Mouse (Mus musculus): ENCODE data around the gene S1pr1. TPM values are rescaled to one million over a fixed set of nuclear protein-coding genes. Genes with fewer than 3 reads are reported as not detected.

The S1pr1 gene
- polyA plus RNA-seq, 1 experiment, result 2.9 TPM

DNA sequence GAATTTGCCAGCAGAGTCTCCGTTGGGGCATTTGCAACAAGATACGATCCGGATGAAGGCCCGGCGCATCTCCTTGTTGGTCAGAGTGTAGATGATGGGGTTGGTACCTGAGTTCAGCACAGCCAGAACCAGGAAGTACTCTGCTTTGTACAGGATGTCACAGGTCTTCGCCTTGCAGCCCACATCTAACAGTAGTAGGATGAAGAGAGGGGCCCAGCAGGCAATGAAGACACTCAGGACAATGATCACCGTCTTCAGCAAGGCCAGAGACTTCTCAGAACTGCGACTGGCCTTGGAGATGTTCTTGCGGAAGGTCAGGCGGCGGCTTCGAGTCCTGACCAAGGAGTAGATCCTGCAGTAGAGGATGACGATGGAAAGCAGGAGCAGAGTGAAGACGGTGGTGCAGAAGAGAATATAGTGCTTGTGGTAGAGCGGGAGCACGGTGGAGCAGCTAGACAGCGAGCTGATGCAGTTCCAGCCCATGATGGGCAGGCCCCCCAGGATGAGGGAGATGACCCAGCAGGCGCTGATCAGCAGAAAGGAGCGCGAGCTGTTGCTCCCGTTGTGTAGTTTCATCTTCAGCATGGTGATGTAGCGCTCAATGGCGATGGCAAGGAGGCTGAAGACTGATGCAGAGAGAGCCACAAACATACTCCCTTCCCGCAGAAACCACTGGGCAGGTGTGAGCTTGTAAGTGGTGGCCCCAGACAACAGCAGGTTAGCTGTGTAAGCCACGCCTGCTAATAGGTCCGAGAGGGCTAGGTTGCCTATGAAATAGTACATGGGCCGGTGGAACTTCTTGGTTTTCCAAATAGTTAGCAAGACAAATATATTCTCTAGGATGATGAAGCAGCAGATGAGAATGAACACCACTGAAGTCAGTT lies 2.7 kb downstream of the S1pr1 start:
- TF ChIP-seq CEBPB (IDR thresholded peaks at IDR 0.05; ENCODE audit: low read depth) (no peak), MYOD1 (IDR thresholded peaks at IDR 0.05; ENCODE audit: control insufficient read depth, insufficient read length, low read depth) (no peak), FOSL1 (IDR thresholded peaks at IDR 0.05; ENCODE audit: insufficient read depth, low read length, poor library complexity, severe bottlenecking) (no peak), USF1 (IDR thresholded peaks at IDR 0.05; ENCODE audit: low read depth) (no peak), MYOG (IDR thresholded peaks at IDR 0.05; ENCODE audit: control insufficient read depth, extremely low read depth, insufficient read length) (no peak), MAX (IDR thresholded peaks at IDR 0.05) (no peak), CTCF (IDR thresholded peaks at IDR 0.05; ENCODE audit: control insufficient read depth, insufficient read depth, insufficient read length) (no peak)
- no peaks in the 10 kb centered on the region for H3K36me3 ChIP-seq (ENCODE audit: control insufficient read depth, insufficient read depth)
- no peak overlapping the region for H3K4me3 ChIP-seq (ENCODE audit: insufficient read depth, poor library complexity, severe bottlenecking)

DNA sequence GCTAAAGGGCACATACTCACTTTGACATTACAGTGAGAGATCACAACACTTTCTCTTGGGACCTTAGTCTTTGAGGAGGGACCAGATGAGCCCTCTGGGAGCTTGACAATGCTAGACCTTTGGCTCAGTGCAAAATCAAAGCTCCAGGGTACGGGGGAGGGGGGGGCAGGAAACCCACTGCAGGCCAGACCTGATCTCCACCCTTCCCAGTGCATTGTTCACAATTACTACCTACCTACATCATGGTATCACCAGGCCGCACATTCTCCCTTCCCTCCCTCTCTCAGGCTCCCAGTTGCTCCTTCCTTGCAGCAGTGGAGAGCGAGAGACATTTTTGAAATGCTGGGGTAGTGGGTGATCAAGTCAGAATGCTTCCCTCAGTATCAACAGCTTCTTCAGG lies 3.5 kb downstream of the S1pr1 start:
- no peaks in the 10 kb centered on the region for H3K79me3 ChIP-seq (ENCODE audit: low read depth)
- no peaks in the 10 kb centered on the region for H3K36me3 ChIP-seq (ENCODE audit: control insufficient read depth, insufficient read depth)
- no peak overlapping the region for H3K4me3 ChIP-seq (ENCODE audit: insufficient read depth, poor library complexity, severe bottlenecking)
- no peak overlapping the region for H3ac ChIP-seq (ENCODE audit: control insufficient read depth, insufficient read length, low read depth)
- TF ChIP-seq CTCF (IDR thresholded peaks at IDR 0.05; ENCODE audit: control insufficient read depth, insufficient read depth, insufficient read length), result no peak
- H3K79me2 ChIP-seq (ENCODE audit: control insufficient read depth, insufficient read depth), result no peaks in the 10 kb centered on the region
- H3K27me3 ChIP-seq (ENCODE audit: control insufficient read depth, insufficient read depth, insufficient read length), result no peaks in the 10 kb centered on the region

More for the DNA sequence above, 2.7 kb downstream of the S1pr1 start:
- Histone ChIP-seq H3ac (ENCODE audit: control insufficient read depth, insufficient read length, low read depth) (no peak overlapping the region), H3K79me2 (ENCODE audit: control insufficient read depth, insufficient read depth) (no peaks in the 10 kb centered on the region), H3K79me3 (ENCODE audit: low read depth) (no peaks in the 10 kb centered on the region), H3K27me3 (ENCODE audit: control insufficient read depth, insufficient read depth, insufficient read length) (no peaks in the 10 kb centered on the region)

DNA sequence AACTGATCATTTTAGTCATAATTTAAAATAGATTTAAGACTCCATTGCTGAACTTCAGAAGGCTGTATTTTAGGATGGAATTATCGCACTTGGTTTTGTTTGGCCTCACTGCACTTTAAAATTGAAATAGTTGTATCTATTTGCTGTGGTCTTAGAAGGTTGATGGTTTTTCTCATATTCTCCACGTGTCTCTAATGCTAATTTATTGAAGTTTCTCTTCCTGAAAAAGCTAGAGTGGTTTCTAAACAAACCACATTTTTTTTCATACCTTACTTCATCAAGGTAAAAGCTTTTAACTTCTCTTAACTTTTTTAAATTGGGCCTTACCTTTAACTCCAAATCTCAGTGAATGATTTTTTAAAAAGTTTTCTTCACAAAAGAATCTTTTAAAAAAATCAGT lies 4.8 kb downstream of the S1pr1 start:
- Histone ChIP-seq H3ac (ENCODE audit: control insufficient read depth, insufficient read length, low read depth) (no peak overlapping the region), H3K36me3 (ENCODE audit: control insufficient read depth, insufficient read depth) (no peaks in the 10 kb centered on the region), H3K27me3 (ENCODE audit: control insufficient read depth, insufficient read depth, insufficient read length) (no peaks in the 10 kb centered on the region), H3K79me2 (ENCODE audit: control insufficient read depth, insufficient read depth) (no peaks in the 10 kb centered on the region), H3K79me3 (ENCODE audit: low read depth) (no peaks in the 10 kb centered on the region), H3K4me3 (ENCODE audit: insufficient read depth, poor library complexity, severe bottlenecking) (no peak overlapping the region)
- TF ChIP-seq CTCF (IDR thresholded peaks at IDR 0.05; ENCODE audit: control insufficient read depth, insufficient read depth, insufficient read length) (no peak), MYOD1 (IDR thresholded peaks at IDR 0.05; ENCODE audit: control insufficient read depth, insufficient read length, low read depth) (no peak), FOSL1 (IDR thresholded peaks at IDR 0.05; ENCODE audit: insufficient read depth, low read length, poor library complexity, severe bottlenecking) (no peak), USF1 (IDR thresholded peaks at IDR 0.05; ENCODE audit: low read depth) (no peak), MYOG (IDR thresholded peaks at IDR 0.05; ENCODE audit: control insufficient read depth, extremely low read depth, insufficient read length) (no peak), CEBPB (IDR thresholded peaks at IDR 0.05; ENCODE audit: low read depth) (no peak), MAX (IDR thresholded peaks at IDR 0.05) (no peak)

DNA sequence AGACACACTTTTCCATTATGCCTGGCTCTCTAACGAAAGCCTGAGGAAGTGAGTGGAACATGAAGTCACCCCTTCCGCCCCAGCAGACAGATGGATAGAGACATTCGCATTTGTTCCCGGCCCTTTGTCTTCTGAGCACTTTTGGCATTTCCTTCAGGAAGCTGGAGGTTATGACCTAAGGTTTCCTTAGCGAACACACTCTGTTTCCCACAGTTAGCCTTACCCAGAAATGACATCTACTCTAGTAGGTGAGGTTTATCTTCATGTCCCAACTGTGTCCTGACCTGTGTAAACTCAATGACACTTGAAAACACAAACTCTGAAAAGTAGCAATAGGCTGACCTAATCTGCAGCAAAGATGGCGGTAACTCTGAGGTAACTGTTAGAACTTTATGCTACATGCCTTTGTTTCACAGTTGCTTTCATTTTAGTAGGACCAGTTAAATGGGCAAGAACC lies 5.7 kb downstream of the S1pr1 start:
- Histone ChIP-seq H3K36me3 (ENCODE audit: control insufficient read depth, insufficient read depth) (no peaks in the 10 kb centered on the region), H3K27me3 (ENCODE audit: control insufficient read depth, insufficient read depth, insufficient read length) (no peaks in the 10 kb centered on the region), H3K79me2 (ENCODE audit: control insufficient read depth, insufficient read depth) (no peaks in the 10 kb centered on the region), H3K4me3 (ENCODE audit: insufficient read depth, poor library complexity, severe bottlenecking) (no peak overlapping the region), H3ac (ENCODE audit: control insufficient read depth, insufficient read length, low read depth) (no peak overlapping the region), H3K79me3 (ENCODE audit: low read depth) (no peaks in the 10 kb centered on the region)
- TF ChIP-seq CEBPB (IDR thresholded peaks at IDR 0.05; ENCODE audit: low read depth) (no peak), CTCF (IDR thresholded peaks at IDR 0.05; ENCODE audit: control insufficient read depth, insufficient read depth, insufficient read length) (no peak), FOSL1 (IDR thresholded peaks at IDR 0.05; ENCODE audit: insufficient read depth, low read length, poor library complexity, severe bottlenecking) (no peak), MAX (IDR thresholded peaks at IDR 0.05) (no peak), USF1 (IDR thresholded peaks at IDR 0.05; ENCODE audit: low read depth) (no peak), MYOG (IDR thresholded peaks at IDR 0.05; ENCODE audit: control insufficient read depth, extremely low read depth, insufficient read length) (no peak), MYOD1 (IDR thresholded peaks at IDR 0.05; ENCODE audit: control insufficient read depth, insufficient read length, low read depth) (no peak)

DNA sequence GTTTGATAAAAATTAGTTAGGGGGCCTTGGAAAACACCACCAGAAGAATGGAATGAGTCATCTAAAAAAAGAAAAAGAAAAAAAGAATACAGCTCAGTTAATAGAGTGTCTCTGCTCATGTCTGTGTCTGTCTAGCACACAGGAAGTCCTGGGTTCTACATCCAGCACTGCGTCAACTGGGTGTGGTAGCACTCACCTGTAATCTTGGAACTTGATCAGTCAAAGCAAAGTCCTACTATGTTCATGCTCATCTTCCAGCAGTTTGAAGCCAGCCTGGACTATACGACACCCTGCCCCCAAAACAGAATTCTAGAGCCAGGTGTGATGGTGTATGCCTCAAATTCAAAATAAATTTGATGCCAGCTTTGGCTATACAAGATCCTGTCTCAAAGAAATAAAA lies 8.1 kb downstream of the S1pr1 start:
- Histone ChIP-seq H3K79me3 (ENCODE audit: low read depth) (no peaks in the 10 kb centered on the region), H3K36me3 (ENCODE audit: control insufficient read depth, insufficient read depth) (no peaks in the 10 kb centered on the region), H3K27me3 (ENCODE audit: control insufficient read depth, insufficient read depth, insufficient read length) (no peaks in the 10 kb centered on the region), H3ac (ENCODE audit: control insufficient read depth, insufficient read length, low read depth) (no peak overlapping the region), H3K79me2 (ENCODE audit: control insufficient read depth, insufficient read depth) (no peaks in the 10 kb centered on the region), H3K4me3 (ENCODE audit: insufficient read depth, poor library complexity, severe bottlenecking) (no peak overlapping the region)
- TF ChIP-seq MYOG (IDR thresholded peaks at IDR 0.05; ENCODE audit: control insufficient read depth, extremely low read depth, insufficient read length) (no peak), CEBPB (IDR thresholded peaks at IDR 0.05; ENCODE audit: low read depth) (no peak), MAX (IDR thresholded peaks at IDR 0.05) (no peak), FOSL1 (IDR thresholded peaks at IDR 0.05; ENCODE audit: insufficient read depth, low read length, poor library complexity, severe bottlenecking) (no peak), MYOD1 (IDR thresholded peaks at IDR 0.05; ENCODE audit: control insufficient read depth, insufficient read length, low read depth) (no peak), USF1 (IDR thresholded peaks at IDR 0.05; ENCODE audit: low read depth) (no peak), CTCF (IDR thresholded peaks at IDR 0.05; ENCODE audit: control insufficient read depth, insufficient read depth, insufficient read length) (no peak)
